Mouse (Mus musculus): ENCODE results near the gene CN725425.

The CN725425 gene

DNA sequence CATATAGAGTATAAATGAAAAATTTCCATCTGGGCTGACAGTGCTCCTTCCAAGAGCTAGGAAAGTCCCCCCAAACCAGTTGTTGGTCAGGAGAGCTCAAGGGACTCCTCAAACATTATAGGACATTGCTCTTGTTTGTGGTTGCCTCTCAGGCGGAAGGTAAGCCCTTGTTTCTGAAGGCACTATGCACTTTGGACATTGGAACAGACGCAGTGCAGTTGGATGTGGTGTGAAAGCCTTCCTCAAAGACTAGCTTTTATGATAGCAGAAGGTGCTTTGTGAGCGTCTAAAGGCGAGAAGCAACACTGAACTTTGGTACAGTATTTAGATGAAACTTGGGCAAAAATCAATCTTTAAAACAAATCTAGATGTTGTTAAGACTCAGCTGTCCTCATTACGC lies 7.2 kb downstream of the CN725425 start:
- in situ Hi-C loops (cut with MboI, MseI), result no loop called here

- in situ Hi-C loops (cut with MboI, MseI), result loop anchor here (25.0 kb wide), 1 partner anchor 1225 kb away; no protein-coding TSS in a partner anchor
Measured at GRCm38 (mm10) chr15:91237294-91237693, 38.0 kb downstream of the CN725425 start.

DNA sequence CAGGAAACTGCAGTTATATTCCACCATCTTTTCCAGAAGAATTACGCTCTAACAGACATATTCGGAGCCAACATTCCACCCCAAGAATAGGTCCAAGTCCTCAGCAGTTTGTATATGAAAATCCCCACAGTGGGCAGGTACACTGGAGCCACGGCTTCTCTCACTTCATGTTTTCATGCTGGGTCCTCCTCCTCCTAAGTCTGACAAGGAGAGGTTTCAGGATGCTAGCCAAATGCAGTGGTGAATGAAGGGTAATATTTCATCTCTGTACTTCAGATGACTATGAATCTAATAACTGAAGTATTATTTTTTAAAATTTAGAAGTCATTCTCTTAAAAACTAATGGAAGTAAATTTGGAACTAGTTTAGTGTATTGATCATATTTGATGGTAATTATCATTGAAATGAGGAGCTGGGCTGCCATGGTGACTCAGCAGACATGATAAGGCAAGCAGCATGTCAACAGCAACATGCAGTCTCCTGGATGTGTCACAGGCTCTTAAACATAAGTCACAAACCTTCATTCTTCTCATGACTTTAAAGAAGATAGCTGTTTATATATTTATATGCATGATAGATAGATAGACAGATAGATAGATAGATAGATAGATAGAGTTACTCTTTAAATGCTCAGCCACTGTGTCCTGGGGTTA lies 41.5 kb downstream of the CN725425 start:
- in situ Hi-C loops (cut with MboI, MseI), result loop anchor here (25.0 kb wide), 1 partner anchor 1229 kb away; no protein-coding TSS in a partner anchor

DNA sequence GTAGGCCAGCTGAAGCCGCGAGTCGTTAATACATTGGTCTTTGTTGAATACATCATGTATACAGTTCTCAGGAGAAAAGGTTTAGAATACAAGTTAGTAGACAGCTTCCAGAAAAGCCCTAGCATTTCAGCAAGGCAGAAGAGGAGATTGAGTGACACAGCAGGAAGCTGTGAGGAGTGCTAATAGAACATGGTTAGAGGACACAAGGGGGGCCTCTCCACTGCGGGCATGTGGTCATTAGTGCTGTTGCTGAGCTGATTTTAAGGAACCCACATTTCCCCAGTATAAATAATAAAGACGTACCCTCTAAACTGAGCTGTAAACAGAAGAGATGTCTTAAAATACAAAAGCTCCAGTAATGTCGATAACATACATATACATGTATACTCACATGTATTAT lies 51.5 kb downstream of the CN725425 start:
- in situ Hi-C loops (cut with MboI, MseI), result no loop called here

GRCm38 (mm10) chr15:91251544-91252408 lies 52.5 kb downstream of the CN725425 start:
- in situ Hi-C loops (cut with MboI, MseI), result no loop called here

DNA sequence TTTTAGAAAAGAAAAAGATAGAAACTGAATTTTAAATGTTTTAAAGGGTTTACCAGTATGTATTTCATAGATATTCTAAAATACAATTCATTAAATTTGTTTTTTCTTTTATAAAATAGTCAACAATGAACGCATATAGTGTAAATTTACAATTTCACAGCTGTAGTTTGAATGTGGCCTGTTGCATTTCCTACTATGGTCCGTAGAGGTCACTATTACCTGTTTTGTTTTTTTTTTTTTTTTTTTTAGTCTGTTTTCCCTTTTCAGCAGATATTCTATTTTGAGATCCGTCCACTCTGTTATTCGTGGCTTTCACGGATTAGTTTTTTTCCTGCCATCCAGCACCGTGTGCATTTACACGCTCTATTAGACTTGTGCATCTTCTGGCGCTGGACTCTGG lies 53.7 kb downstream of the CN725425 start:
- in situ Hi-C loops (cut with MboI, MseI), result no loop called here

GRCm38 (mm10) chr15:91255308-91255707 lies 56.0 kb downstream of the CN725425 start:
- in situ Hi-C loops (cut with MboI, MseI), result no loop called here

DNA sequence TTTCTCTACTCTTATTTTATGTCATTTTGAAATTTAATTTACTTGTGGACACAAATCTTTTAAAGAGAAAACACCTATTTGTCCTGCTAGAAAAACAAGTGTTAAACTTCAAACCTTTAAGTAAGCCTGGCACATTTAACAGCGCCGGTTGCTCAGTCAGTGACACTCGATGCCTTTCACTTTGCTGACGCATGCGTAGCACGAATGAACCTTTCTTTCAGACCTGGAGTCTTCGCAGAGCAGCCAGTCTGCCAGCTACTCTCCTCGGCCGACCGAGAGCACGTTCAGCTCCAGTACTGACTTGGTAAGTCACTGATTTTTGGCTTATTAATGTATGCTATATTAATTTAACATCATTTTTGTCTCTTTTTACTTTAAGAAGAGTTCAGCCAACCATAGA lies 57.8 kb downstream of the CN725425 start:
- in situ Hi-C loops (cut with MboI, MseI), result no loop called here

GRCm38 (mm10) chr15:91260578-91260977 lies 61.3 kb downstream of the CN725425 start:
- in situ Hi-C loops (cut with MboI, MseI), result no loop called here

DNA sequence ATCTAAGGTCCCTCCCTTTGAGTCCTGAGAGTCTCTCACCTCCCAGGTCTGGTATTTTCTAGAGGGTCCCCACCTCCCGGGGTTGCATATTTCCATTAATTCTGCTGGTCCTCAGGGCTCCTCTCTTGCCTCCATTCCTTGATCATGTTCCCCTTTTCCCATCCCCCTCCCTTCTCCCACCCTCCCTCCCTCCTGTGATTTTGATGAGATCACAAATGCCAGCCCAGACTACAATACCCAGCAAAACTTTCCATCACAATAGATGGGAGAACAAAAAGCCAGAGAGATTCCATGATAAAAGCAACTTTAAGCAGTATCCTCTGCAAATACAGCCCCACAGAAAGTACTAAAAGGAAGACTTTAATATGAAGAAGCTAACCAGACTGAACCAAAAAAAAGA lies 64.6 kb downstream of the CN725425 start:
- in situ Hi-C loops (cut with MboI, MseI), result no loop called here

- in situ Hi-C loops (cut with MboI, MseI), result no loop called here
Measured at GRCm38 (mm10) chr15:91268532-91268931, 69.2 kb downstream of the CN725425 start.

- in situ Hi-C loops (cut with MboI, MseI), result no loop called here
Measured at GRCm38 (mm10) chr15:91275961-91276360, 76.7 kb downstream of the CN725425 start.

GRCm38 (mm10) chr15:91279571-91279970 lies 80.3 kb downstream of the CN725425 start:
- in situ Hi-C loops (cut with MboI, MseI), result no loop called here

GRCm38 (mm10) chr15:91281521-91281920 lies 82.2 kb downstream of the CN725425 start:
- in situ Hi-C loops (cut with MboI, MseI), result no loop called here

GRCm38 (mm10) chr15:91282822-91283221 lies 83.5 kb downstream of the CN725425 start:
- in situ Hi-C loops (cut with MboI, MseI), result no loop called here

- in situ Hi-C loops (cut with MboI, MseI), result no loop called here
Measured at GRCm38 (mm10) chr15:91283418-91283817, 84.1 kb downstream of the CN725425 start.

GRCm38 (mm10) chr15:91299319-91299835 lies 100.1 kb downstream of the CN725425 start:
- in situ Hi-C loops (cut with MboI, MseI), result loop anchor here (5.0 kb wide), 1 partner anchor 458 kb away; no protein-coding TSS in a partner anchor

DNA sequence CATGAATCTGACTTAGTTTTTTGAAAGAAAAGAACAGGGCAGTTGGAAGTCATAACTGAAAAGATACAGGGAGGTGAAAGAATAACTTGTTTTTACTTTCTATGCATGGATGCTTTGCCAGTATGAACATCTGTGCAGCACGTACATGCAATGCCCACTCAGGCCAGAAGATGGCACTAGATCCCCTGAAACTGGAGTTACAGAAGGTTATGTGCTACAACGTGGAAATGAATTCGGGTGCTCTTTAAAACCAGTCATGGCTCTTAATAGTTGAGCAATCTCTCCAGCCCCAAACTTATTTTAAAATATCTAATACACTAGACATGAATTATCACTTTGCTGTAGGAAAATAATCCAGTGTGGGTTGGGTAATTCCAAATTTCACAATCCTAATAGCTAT lies 102.1 kb downstream of the CN725425 start:
- in situ Hi-C loops (cut with MboI, MseI), result loop anchor here (10.0 kb wide), 1 partner anchor 273 kb away; the partner anchor contains the start of gene Slc2a13

- in situ Hi-C loops (cut with MboI, MseI), result loop anchor here (10.0 kb wide), 1 partner anchor 270 kb away; the partner anchor contains the start of gene Slc2a13
Measured at GRCm38 (mm10) chr15:91304296-91304852, 105.1 kb downstream of the CN725425 start.
